Mouse (Mus musculus): ENCODE data around the gene Tyk2.

Tyk2 gene

DNA sequence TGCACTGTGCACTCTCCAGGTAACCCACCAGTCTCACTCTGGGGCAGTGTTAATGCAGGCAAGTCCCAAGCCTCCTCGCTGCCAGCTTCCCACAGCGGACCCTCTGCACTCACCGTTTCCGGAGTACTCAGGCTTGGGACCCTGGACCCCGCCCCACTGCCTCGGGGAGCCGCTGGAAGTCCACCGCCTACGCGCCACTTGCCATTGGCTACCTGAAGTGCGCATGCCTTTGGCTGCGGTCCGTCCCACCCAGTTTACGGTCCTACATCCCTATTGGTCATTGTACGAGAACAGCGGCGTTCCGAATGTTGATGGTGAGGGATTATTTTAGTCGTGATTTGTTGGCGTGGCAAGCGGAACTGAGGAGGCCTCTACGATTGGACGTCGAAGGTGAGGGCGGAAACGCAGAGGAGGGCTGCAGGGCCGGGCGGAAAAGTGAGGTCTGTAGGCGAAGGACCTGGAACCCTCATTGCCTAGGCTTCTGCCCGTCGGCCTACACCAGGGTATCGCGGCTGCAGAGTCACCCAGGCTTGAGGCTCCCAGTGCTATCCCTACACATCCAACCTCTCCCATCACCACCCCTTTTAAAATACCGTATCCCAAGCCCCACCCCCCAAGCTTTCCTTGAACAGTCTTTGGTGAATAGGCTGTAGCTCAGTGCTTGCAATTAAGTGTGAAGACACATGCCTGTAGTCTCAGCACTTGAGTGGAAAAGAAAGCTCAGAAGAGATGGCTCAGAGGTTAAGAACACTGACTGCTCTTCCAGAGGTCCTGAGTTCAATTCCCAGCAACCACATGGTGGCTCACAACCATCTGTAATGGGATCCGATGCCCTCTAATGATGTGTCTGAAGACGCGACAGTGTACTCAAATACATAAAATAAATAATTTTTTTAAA lies at the start of gene Tyk2:
Gene Tyk2, minus strand, starts transcription at position 185 of the 898 bp plus-strand sequence.
- DNase-seq, result peak; percentile 98

- DNase-seq, result no peak
Observed at GRCm38 (mm10) chr9:21180841-21181240, 49.8 kb upstream of the Tyk2 start.

- no peak for DNase-seq
Observed at GRCm38 (mm10) chr9:21180402-21180801, 49.4 kb upstream of the Tyk2 start.

DNA sequence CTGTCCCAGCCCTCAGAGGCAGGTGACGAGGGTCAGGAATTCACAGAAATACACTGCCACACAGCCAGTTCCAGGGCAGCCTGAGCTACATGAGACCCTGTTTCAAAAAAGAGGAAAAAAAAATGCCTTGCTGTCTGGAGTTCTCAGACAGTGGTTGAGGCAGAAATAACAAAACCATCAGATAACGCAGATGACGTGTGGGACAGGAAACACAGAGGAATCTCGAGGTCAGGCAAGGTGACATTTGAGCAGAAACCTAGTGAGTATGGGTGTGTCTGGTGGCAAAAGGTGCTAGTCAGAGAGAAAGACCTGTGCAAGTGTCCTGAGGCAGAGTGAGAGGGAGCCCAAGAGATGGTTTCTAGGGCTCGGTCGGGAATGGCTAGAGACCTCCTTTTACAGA lies 41.3 kb upstream of the Tyk2 start:
- no peak for DNase-seq

DNA sequence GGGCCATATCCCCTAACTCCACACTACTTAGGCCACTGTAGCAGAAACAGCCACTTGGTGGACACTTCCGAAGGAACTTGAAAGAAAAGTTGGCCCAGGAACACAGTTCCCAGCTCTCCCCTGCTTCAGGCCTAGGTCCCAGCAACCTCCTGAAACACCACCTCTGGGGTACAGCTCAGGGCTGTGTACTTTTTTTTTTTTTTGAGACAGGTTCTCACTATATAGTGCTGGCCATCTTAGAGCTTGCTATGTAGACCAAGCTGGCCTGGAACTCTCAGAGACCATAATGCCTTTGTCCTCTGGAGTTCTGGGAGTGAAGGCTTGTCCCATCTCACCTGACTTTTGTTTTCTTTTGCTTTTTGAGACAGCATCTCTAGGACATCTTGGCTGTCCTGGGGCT lies 38.1 kb upstream of the Tyk2 start:
- DNase-seq, result no peak

- DNase-seq, result peak; percentile 86
Observed at GRCm38 (mm10) chr9:21168161-21169123, 37.4 kb upstream of the Tyk2 start.

DNA sequence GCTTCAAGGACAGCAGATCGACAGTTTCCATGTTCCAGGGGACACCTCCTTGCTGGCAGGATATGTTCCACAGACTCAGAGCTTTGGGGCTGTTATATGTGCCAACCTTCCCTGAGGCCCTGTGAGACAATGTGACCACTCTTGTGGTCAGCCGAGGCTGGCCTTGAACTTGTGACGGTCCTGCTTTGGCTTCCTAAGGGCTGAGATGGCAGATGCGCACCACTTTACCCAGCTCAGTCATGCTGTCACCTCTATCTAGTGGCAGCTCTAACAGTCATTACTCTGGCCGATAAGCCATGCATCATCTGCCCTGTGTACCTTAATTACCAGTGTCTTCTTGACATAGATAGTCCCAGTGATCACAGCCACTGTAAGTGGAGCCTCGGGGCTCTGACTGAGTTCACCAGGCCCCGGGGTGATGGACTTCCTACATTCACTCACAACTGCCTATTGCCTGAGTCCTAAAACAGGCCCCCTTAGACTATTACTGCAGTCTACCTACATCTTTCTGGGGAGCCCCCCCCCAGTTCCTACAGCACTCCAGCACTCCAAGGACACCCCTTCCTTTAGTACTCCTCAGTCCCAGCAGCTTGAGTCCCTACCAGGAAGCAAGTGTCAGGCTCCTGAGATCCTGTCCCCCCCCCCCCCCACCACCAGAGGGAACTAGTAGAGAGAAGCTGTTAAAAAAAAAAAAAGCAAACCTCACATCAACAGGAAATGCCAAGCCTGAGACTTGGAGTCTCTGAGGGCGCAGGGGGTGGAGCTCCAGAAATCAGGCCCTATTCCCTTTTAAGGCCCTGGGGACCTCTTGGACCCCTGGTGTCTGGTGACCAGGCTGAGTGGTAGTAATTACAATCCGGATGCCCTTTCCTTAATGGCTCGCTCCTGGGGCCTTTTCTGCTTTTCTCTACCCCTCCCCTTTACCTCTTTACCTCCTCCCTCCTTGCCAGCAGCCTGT lies 36.4 kb upstream of the Tyk2 start:
- peak; percentile 72 for DNase-seq

- DNase-seq, result no peak
Observed at GRCm38 (mm10) chr9:21166516-21166915, 35.5 kb upstream of the Tyk2 start.

DNA sequence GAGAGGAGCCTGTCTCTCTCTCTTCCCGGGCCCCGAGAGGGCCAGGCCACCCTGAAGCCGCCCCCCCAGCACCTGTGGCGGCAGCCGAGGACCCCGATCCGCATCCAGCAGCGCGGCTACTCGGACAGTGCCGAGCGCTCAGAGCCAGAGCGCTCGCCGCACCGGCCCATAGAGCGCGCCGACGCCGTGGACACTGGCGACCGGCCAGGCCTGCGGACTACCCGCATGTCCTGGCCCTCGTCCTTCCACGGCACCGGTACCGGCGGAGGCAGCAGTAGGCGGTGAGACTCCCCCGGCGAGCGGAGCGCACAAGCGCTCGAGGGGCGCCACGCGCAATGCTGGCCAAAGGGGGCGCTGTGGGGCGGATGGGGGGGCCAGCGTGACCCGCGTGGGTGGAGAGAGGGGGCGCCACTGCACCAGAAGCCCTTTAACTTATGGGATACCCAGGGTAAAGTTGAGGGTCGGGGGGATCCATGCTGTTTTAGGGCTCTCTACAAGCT lies 35.0 kb upstream of the Tyk2 start:
- peak; percentile 30 for DNase-seq

- peak; percentile 35 for DNase-seq
Observed at GRCm38 (mm10) chr9:21165041-21165951, 34.3 kb upstream of the Tyk2 start, which contains the start of gene Pde4a. Gene Pde4a (plus strand): TSS chr9:21165714.

GRCm38 (mm10) chr9:21164072-21164471 lies 33.0 kb upstream of the Tyk2 start:
- no peak for DNase-seq

DNA sequence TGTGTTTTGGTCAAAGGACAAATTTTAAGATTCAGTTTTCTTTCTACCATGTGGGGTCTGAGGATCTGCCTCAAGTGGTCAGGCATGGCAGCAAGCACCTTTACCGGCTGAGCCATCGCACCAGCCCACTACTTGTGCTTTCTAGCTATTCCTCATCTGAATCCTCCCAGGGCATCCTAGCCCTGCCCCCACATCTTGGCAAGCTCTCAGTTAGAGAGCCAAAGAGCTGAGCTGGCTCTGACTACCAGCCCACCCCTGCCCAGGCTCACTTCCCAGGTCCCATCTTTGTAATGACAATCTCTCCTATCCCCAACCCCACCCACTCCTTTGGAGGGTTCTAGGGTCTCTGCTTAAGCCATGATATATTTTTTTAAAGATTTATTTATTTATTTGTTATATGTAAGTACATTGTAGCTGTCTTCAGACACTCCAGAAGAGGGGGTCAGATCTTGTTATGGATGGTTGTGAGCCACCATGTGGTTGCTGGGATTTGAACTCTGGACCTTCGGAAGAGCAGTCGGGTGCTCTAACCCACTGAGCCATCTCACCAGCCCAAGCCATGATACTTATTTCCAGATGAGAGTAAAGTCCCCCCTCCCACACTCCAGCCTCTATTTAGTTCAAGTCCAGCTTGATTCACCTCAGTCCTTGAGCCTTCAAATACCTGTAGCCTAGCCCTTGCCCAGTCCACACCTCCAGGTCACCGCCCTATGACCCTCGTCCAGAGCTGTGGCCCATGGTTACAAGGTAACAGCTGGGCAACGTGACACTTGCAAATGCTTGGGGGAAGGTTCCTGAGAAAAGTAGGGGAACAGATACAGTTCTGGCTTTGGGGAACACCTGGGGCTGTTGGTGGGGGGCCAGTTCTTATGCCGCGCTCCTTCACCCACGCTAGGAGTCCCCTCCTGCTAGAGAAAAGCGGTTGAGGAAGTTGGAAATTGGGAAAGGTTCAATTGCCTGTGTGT lies 32.3 kb upstream of the Tyk2 start:
- DNase-seq, result no peak

- peak; percentile 91 for DNase-seq
Observed at GRCm38 (mm10) chr9:21161209-21161909, 30.3 kb upstream of the Tyk2 start.

DNA sequence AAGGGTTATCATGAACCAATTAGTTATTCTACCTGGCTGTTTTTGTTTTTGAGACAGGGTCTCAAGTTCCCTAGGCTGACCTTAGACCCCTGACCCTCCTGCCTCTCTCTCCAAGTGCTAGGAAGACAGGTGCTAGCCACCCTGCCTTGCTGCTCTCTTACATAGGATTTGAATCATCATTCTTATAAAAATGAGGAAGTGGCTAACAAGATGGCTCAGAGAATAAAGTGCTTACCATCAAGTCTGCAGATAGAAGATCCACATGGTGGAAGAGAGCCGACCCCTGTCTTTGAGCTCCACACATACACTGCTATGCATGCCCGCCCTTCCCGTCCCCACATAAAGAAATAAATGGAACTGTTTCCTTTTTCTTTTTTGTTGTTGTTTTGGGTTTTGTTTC lies 23.7 kb upstream of the Tyk2 start:
- no peak for DNase-seq

GRCm38 (mm10) chr9:21153833-21154232 lies 22.8 kb upstream of the Tyk2 start:
- no peak for DNase-seq

DNA sequence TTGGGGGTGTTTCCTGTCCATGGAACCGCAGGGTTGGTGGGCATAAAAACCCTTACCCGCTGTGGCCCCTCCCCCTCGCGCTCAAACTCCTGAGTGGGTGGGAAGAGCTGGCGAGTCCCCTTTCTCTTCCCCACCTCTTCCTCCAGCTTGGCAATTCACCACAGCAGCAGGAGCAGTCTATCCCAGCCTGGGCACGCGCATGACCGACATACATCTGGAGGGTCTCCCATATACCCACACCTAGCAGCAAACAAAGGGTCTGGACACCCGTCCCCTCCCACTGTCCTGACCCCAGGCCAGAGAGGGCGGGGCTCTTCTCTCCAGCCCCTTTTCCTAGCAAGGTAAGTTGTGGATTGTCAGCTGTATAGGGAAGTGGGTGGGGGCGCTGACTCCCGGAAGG lies 22.3 kb upstream of the Tyk2 start:
- no peak for DNase-seq

- peak; percentile 77 for DNase-seq
Observed at GRCm38 (mm10) chr9:21152715-21153114, 21.7 kb upstream of the Tyk2 start.

DNA sequence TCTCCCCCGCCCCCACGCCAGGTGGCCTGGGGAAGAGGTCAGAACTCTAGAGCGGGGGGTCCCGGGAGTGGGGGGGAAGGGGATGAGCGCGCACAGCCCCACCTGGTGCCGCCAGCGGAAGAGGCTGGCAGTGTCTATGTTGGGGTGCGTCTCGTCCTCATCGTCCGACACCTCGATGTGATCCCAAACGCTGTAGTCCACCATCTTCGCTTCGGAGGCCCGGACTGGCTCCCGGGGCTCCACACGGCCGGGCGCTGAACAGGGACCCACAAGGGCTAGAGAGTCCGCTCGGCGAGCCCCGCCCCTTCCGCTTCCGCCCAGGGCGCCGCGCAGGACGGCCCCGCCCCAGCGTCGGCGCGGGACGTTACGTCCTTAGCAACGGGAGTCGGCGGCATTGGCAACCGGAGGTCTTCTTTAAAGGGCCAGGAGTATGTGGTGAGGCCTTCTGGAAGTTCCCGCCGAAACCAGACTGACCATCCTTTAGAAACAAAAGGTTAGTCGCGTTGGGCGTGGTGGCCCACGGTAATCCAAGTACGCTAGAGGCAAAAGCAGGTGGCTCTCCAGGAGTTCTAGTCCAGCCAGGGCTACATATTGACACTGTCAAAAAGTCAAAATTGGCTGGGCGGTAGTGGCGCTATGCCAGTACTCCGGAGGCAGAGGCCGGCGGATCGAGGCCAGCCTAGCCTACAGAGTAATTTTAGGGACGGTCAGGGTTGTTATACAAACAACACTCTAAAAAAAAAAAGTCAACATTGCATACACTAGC lies 18.8 kb upstream of the Tyk2 start, which contains the start of gene Cdc37:
Gene Cdc37, minus strand, starts transcription at position 329 of the 766 bp plus-strand sequence.
- DNase-seq, result peak; percentile 95
